Mouse (Mus musculus) gonadal fat pad, adult 2 months (tissue): ENCODE results near the gene Spp1. TPM values are rescaled to one million over a fixed set of nuclear protein-coding genes. Genes with fewer than 3 reads are reported as not detected.
"Not testable (repeated sequence)": the region's sequence is repeated elsewhere in the genome, so short reads cannot be mapped to it uniquely, and the experiment has no call there.

ENCODE experiments used
- DNase-seq: peaks from one replicate; pipeline ENCODE4 v3.0.0-alpha.2; 2012; ENCODE audit warnings: low read depth
- polyA plus RNA-seq: library from polyadenylated mRNA; depleted of rRNA; stranded (reverse); fragments of >200 nt; gene quantifications from 2 replicates; pipeline ENCODE4 v1.2.3, GENCODE M21; 2012

Spp1 gene
- polyA plus RNA-seq, 1 experiment: 1.7 TPM

DNA sequence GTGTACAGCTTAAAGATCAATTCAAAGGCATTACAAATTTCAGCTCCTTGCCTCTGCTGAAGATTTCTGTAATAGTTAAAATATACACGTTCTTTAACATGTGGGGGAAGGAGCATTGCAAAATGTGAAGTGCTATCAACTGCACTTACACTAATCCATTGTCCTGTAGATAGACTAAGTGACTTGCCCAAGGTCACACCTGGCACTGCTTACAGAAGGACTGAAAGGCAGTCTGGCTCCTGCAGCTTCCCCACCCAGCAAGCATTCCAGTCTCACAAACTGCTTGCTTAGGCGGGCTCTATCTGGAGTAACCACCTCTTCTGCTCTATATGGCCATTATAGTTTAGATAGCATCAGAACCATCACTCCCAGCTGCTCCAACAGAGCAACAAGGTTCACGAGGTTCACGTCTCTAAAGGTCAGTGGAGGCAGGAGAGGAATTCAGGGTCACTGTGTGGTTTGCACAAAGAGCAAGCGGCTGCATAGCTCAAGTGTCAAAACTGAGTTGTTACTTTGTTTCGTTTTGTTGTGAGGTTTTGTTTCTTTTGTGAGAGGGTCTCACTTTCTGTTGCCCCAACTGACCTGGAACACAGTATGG lies 851 bp upstream of the Spp1 start:
- DNase-seq: no peak

- DNase-seq: no peak
These were observed 1.6 kb downstream of the Spp1 start for GRCm38 (mm10) chr5:104436406-104437076.

- DNase-seq: no peak
These were observed 7.5 kb downstream of the Spp1 start for GRCm38 (mm10) chr5:104442396-104442795.

- no peak for DNase-seq
These were observed 7.9 kb downstream of the Spp1 start for GRCm38 (mm10) chr5:104442850-104443249.

- DNase-seq: no peak
These were observed 11.2 kb downstream of the Spp1 start for GRCm38 (mm10) chr5:104446156-104446555.

DNA sequence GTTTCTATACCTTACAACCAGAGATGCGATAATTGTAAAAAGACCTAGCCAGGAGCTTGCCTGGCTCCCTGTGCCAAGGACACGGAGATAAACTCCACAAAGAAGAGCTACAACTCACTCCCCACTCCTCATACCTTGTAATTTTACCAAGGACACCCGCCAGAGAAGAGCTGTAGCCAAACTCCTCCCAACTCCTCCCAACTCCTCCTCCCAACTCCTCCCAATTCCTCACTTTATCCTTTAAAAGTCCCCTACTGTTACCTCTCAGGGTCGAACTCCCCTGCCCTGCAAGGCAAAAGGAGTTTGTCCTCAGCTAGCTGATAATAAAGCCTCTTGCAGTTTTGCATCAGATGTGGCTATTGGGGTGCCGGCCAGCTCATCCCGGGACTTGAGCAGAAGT lies 13.4 kb downstream of the Spp1 start:
- not testable (repeated sequence) for DNase-seq

- DNase-seq: no peak
These were observed 14.6 kb downstream of the Spp1 start for GRCm38 (mm10) chr5:104449491-104449890.

DNA sequence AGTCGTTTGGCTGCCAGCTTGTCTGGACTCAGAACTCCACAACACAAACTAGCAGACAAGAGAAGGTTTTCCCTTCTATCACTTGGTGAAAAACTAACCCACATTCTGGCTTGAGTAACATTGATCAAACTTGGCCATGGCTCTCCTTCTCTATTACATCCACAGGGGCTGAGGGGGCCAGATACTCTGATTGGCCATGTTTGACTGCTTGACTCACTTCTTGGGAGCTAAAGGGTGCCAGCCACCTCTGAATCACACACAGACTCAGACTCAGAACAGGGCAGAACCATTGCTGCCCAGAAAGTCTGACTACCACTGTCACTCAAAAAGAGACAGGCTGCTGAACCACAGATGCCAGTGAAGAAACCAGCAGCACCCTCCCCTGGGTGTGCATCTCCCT lies 18.2 kb downstream of the Spp1 start:
- DNase-seq: no peak

- no peak for DNase-seq
These were observed 19.6 kb downstream of the Spp1 start for GRCm38 (mm10) chr5:104454564-104454963.

GRCm38 (mm10) chr5:104458832-104459705 lies 24.2 kb downstream of the Spp1 start, which contains the start of gene Pkd2:
TSS of gene Pkd2 (plus strand) at chr5:104459450.
- no peak for DNase-seq

DNA sequence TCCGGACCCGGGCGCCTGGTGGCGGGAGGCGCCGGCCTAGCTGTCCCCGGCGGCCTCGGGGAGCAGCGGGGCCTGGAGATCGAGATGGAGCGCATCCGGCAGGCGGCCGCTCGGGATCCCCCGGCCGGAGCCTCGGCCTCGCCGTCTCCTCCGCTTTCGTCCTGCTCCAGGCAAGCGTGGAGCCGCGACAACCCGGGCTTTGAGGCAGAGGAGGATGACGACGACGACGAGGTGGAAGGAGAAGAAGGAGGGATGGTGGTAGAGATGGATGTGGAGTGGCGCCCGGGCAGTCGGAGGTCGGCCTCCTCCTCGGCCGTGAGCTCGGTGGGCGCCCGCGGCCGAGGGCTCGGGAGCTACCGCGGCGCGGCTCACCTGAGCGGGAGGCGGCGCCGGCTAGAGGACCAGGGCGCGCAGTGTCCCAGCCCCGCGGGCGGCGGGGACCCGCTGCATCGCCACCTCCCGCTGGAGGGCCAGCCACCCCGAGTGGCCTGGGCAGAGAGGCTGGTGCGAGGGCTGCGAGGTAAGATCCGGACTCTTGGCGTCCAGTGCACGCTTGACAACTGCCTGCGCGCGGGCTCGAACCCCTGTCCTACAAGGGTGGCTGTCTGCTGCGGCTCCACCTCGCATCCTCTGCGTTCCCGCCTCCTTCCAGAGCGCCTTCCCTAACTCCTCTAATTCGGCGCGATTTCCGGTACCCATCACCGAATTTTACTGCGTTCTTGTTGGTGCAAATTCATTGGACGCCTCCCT lies 25.0 kb downstream of the Spp1 start:
- DNase-seq: no peak

- no peak for DNase-seq
These were observed 25.5 kb downstream of the Spp1 start for GRCm38 (mm10) chr5:104460456-104460838.

DNA sequence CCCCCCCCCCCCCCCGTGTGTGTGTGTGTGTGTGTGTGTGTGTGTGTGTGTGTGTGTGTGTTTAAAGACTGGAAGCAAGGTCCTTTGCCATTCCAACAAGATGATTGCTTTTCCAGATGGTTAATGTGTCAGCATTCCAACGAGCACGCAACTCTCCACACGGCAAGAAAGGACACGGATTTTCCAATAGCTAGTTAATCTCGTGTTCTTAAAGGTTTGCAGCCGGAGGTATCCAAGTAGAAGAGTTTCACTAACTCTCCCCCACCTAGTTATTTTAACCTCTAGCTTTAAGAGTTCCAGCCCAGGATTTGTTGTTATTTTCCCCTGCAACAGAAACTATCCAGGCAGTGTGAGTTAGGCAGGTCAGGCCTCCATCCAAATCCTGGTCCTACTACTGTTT lies 25.9 kb downstream of the Spp1 start:
- DNase-seq: no peak

DNA sequence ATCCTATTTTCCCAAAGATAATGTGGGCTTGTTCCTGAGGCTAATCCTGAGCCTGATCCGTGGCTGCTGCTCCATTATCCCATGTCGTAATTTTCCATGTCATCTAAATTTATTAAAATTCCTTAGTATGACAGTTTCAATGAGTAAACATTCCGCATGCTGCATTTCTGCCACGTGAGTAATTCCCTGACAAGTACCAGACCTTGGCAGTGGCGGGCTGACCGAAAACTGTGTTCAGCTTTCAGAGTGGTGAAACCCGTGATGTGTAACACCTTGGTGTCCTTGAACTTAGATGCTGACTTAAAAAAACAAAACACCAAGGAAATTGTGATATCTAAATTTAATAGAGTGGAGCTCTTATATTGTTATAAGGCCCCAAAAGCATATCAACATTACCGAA lies 30.4 kb downstream of the Spp1 start:
- DNase-seq: no peak

DNA sequence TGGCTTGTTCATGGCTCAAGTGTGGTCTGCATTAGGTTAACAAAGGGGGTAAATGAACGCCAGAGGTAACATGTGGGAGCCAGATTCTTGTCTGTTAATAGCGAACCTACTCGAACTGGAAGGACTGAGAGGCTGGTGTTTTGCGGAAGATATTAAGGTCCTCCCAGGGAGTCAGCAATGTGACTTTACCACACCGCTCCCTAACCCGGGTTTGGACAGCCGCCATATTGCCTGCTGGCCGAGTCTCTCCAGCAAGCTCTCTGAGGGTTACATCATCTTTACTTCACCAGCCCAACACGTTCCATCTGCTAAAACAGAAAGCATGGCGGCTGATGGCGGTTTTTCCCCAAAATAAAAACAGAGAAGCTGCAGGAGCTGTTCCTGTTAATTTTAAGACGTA lies 30.8 kb downstream of the Spp1 start:
- DNase-seq: no peak

- DNase-seq: no peak
These were observed 31.9 kb downstream of the Spp1 start for GRCm38 (mm10) chr5:104466816-104467215.

DNA sequence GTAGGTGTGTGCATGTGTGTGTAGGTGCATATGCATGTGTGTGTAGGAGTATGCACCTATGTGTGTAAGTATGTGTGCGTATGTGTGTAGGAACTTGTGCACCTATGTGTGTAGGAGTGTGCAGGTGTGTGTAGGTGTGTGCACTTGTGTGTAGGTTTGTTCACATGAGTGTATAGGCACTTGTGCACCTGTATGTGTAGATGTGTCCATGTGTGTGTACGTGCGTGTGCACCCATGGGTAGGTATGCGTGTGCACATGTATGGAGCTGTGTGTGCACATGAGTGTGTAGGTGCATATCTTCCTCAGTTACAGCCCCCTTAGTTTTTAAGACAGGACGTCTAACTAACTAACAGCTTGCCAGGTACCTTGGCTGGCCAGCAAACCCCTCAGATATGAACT lies 33.7 kb downstream of the Spp1 start:
- DNase-seq: no peak

DNA sequence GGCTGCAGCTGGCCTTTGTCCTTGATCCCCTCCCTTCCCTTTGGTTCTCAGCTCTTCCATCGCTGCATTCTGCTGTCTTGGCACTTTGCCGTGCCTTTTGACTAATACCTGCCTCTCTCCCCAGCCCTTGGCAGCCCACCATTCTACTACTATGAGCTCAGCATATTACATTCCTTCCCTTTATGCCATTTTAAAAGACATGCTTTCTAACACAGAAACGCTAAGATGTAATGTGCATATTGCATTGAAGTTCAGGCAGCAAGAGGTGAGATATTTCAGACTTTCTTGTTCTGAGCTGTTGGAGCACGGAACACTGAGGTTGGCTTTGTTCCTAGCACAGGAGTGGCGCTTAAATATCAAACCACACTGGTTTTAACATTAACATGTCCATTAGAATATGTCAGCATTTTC lies 36.1 kb downstream of the Spp1 start:
- DNase-seq: no peak

DNA sequence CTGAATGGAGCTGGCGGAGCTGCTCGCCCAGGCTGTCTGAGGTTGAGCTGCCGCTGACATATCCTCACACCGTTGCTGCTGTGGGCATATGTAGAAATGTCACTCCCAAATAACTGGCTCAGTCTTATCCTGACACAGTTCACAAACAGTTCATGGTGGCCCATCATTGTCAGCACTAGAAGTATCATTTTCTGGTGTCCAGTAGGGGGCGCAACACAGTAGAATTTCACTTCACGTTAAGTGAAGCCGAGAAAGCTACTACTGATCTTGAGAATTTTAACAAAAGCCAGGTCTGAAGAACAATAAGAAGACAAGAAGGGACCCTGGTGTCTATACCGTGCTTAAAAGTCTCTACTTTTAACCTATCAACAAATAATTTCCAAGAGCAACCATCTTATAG lies 37.5 kb downstream of the Spp1 start:
- no peak for DNase-seq

DNA sequence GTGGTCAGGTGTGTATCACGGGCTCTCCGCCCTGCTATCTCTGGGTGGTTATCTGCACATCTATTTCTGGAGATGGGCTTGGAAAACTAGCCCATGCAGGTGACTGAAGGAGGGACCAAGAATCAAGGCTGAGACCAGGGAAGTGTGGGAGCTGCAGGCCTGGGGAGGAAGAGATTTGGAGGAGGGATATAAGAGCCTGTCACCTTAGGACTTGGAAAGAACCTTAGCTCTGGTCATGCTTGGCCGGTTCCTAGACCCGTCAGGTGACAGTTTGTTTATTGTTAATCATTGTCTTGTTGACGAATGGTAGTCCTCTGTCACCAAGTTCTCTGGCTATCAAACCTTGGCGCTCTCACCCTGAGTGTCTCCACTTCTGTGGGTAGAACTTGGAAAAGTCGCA lies 45.4 kb downstream of the Spp1 start:
- no peak for DNase-seq

GRCm38 (mm10) chr5:104482856-104483255 lies 47.9 kb downstream of the Spp1 start:
- DNase-seq: no peak
